Mouse (Mus musculus): ENCODE data around the gene Acp2. TPM values are rescaled to one million over a fixed set of nuclear protein-coding genes. Genes with fewer than 3 reads are reported as not detected.
A peak's percentile ranks its signal among the peaks of the same experiment; 100 is the strongest.

Gene Acp2
- total and polyA plus RNA-seq, 2 experiments from 2014 or later: 35.1 to 44.7 TPM

- H3K9ac ChIP-seq (replicated peaks; ENCODE audit: low read length, poor library complexity, severe bottlenecking): peak overlapping the region; percentile 56
- H3K36me3 ChIP-seq (ENCODE audit: insufficient read depth, low read length): no peaks in the 10 kb centered on the region
- ATAC-seq (ENCODE audit: low FRiP score): no peak; the same call in 1 of the 2 replicates
- H3K4me3 ChIP-seq (ENCODE audit: low read depth, low read length): peak overlapping the region; percentile 58
- under 1% methylated on average over 50 of the region's 52 CpGs for WGBS
- no peaks in the 10 kb centered on the region for H3K4me1 ChIP-seq (ENCODE audit: insufficient read depth, low read length)
- H3K4me2 ChIP-seq (ENCODE audit: low read depth, low read length, poor library complexity, severe bottlenecking): peak overlapping the region; percentile 100
- DNase-seq (ENCODE audit: low spot score): peak; percentile 37
- H3K27ac ChIP-seq (ENCODE audit: low read depth, low read length): peak overlapping the region; percentile 12; the same call in 1 of the 2 replicates
- H3K27me3 ChIP-seq (ENCODE audit: insufficient read depth, low read length): 0 out of 2 replicates have a peak, but pooled peaks cover 10% of the 10 kb centered on the region
- no peaks in the 10 kb centered on the region for H3K9me3 ChIP-seq (ENCODE audit: low read length)
- no peak for TF ChIP-seq CTCF (IDR thresholded peaks at IDR 0.05)
These were observed 53.8 kb downstream of the Acp2 start for GRCm38 (mm10) chr2:91256256-91257125.

GRCm38 (mm10) chr2:91257126-91257980 lies 54.7 kb downstream of the Acp2 start:
- Histone ChIP-seq H3K9ac (replicated peaks; ENCODE audit: low read length, poor library complexity, severe bottlenecking) (peak overlapping the region; percentile 56), H3K4me1 (ENCODE audit: insufficient read depth, low read length) (no peaks in the 10 kb centered on the region), H3K27ac (ENCODE audit: low read depth, low read length) (peak overlapping the region; percentile 6), H3K4me3 (ENCODE audit: low read depth, low read length) (peak overlapping the region; percentile 58), H3K36me3 (ENCODE audit: insufficient read depth, low read length) (no peaks in the 10 kb centered on the region), H3K4me2 (ENCODE audit: low read depth, low read length, poor library complexity, severe bottlenecking) (peak overlapping the region; percentile 100), H3K9me3 (ENCODE audit: low read length) (no peaks in the 10 kb centered on the region), H3K27me3 (ENCODE audit: insufficient read depth, low read length) (0 out of 2 replicates have a peak, but pooled peaks cover 10% of the 10 kb centered on the region)
- peak; percentile 76 for DNase-seq (ENCODE audit: low spot score)
- ATAC-seq (ENCODE audit: low FRiP score): peak; percentile 75
- TF ChIP-seq CTCF (IDR thresholded peaks at IDR 0.05): no peak
- 2% methylated on average over 22 of the region's 22 CpGs for WGBS

GRCm38 (mm10) chr2:91258054-91258453 lies 55.4 kb downstream of the Acp2 start:
- ATAC-seq (ENCODE audit: low FRiP score) (peak; percentile 35; the same call in 1 of the 2 replicates), DNase-seq (ENCODE audit: low spot score) (peak; percentile 55)
- H3K27ac ChIP-seq (ENCODE audit: low read depth, low read length): peak overlapping the region; percentile 6
- no peaks in the 10 kb centered on the region for H3K36me3 ChIP-seq (ENCODE audit: insufficient read depth, low read length)
- H3K4me2 ChIP-seq (ENCODE audit: low read depth, low read length, poor library complexity, severe bottlenecking): peak overlapping the region; percentile 100
- no peak overlapping the region for H3K9ac ChIP-seq (replicated peaks; ENCODE audit: low read length, poor library complexity, severe bottlenecking)
- H3K27me3 ChIP-seq (ENCODE audit: insufficient read depth, low read length): 0 out of 2 replicates have a peak, but pooled peaks cover 10% of the 10 kb centered on the region
- H3K4me3 ChIP-seq (ENCODE audit: low read depth, low read length): peak overlapping the region; percentile 58; the same call in 1 of the 2 replicates
- H3K9me3 ChIP-seq (ENCODE audit: low read length): no peaks in the 10 kb centered on the region
- 68% methylated on average over 5 of the region's 5 CpGs for WGBS
- TF ChIP-seq CTCF (IDR thresholded peaks at IDR 0.05): no peak
- H3K4me1 ChIP-seq (ENCODE audit: insufficient read depth, low read length): no peaks in the 10 kb centered on the region

- Histone ChIP-seq H3K9me3 (ENCODE audit: low read length) (no peaks in the 10 kb centered on the region), H3K4me1 (ENCODE audit: insufficient read depth, low read length) (no peaks in the 10 kb centered on the region), H3K4me2 (ENCODE audit: low read depth, low read length, poor library complexity, severe bottlenecking) (no peak overlapping the region), H3K27ac (ENCODE audit: low read depth, low read length) (no peak overlapping the region), H3K27me3 (ENCODE audit: insufficient read depth, low read length) (0 out of 2 replicates have a peak, but pooled peaks cover 10% of the 10 kb centered on the region), H3K4me3 (ENCODE audit: low read depth, low read length) (no peak overlapping the region), H3K36me3 (ENCODE audit: insufficient read depth, low read length) (no peaks in the 10 kb centered on the region), H3K9ac (replicated peaks; ENCODE audit: low read length, poor library complexity, severe bottlenecking) (no peak overlapping the region)
- DNase-seq (ENCODE audit: low spot score) (no peak), ATAC-seq (ENCODE audit: low FRiP score) (no peak)
- no peak for TF ChIP-seq CTCF (IDR thresholded peaks at IDR 0.05)
- 72% methylated on average over 1 of the region's 1 CpGs for WGBS
These were observed 56.1 kb downstream of the Acp2 start for GRCm38 (mm10) chr2:91258830-91259229.

- H3K36me3 ChIP-seq (ENCODE audit: insufficient read depth, low read length): no peaks in the 10 kb centered on the region
- no peak overlapping the region for H3K4me2 ChIP-seq (ENCODE audit: low read depth, low read length, poor library complexity, severe bottlenecking)
- H3K4me3 ChIP-seq (ENCODE audit: low read depth, low read length): no peak overlapping the region
- ATAC-seq (ENCODE audit: low FRiP score): no peak
- TF ChIP-seq CTCF (IDR thresholded peaks at IDR 0.05): no peak
- H3K9me3 ChIP-seq (ENCODE audit: low read length): no peaks in the 10 kb centered on the region
- H3K4me1 ChIP-seq (ENCODE audit: insufficient read depth, low read length): peaks cover 4% of the 10 kb centered on the region; the same call in 1 of the 2 replicates
- no peak overlapping the region for H3K9ac ChIP-seq (replicated peaks; ENCODE audit: low read length, poor library complexity, severe bottlenecking)
- 0 out of 2 replicates have a peak, but pooled peaks cover 8% of the 10 kb centered on the region for H3K27me3 ChIP-seq (ENCODE audit: insufficient read depth, low read length)
- DNase-seq (ENCODE audit: low spot score): no peak
- H3K27ac ChIP-seq (ENCODE audit: low read depth, low read length): no peak overlapping the region
- WGBS: 90% methylated on average over 1 of the region's 1 CpGs
These were observed 56.8 kb downstream of the Acp2 start for GRCm38 (mm10) chr2:91259493-91259892.

Other genes with a start within 250 kb of the Acp2 start
- gene Rapsn, start 167.3 kb upstream of the Acp2 start, total RNA-seq (2014; rRNA removed): 1.7 and 2.4 TPM in 2 replicates
- 0.97 and 1.2 TPM in 2 replicates for gene Rapsn, start 167.3 kb upstream of the Acp2 start, polyA plus RNA-seq (2015; fragmentation: Nextera tagmentation; extraction: Ambion mirVana)
- gene Psmc3, start 148.9 kb upstream of the Acp2 start, total RNA-seq (2014; rRNA removed): 166 and 183 TPM in 2 replicates
- 245 and 253 TPM in 2 replicates for gene Psmc3, start 148.9 kb upstream of the Acp2 start, polyA plus RNA-seq (2015; fragmentation: Nextera tagmentation; extraction: Ambion mirVana)
- 34.1 and 40.3 TPM in 2 replicates for gene Slc39a13, start 132.5 kb upstream of the Acp2 start, total RNA-seq (2014; rRNA removed)
- 22.7 and 26.3 TPM in 2 replicates for gene Slc39a13, start 132.5 kb upstream of the Acp2 start, polyA plus RNA-seq (2015; fragmentation: Nextera tagmentation; extraction: Ambion mirVana)
- 4.4 and 10.0 TPM in 2 replicates for gene Spi1, start 120.5 kb upstream of the Acp2 start, total RNA-seq (2014; rRNA removed)
- gene Spi1, start 120.5 kb upstream of the Acp2 start, polyA plus RNA-seq (2015; fragmentation: Nextera tagmentation; extraction: Ambion mirVana): 4.0 and 4.2 TPM in 2 replicates
- gene Mybpc3, start 84.7 kb upstream of the Acp2 start, total RNA-seq (2014; rRNA removed): 0.09 TPM in 1 of 2 replicates, not detected in the other
- gene Mybpc3, start 84.7 kb upstream of the Acp2 start, polyA plus RNA-seq (2015; fragmentation: Nextera tagmentation; extraction: Ambion mirVana): not detected in 2 replicates
- gene Madd, start 19.0 kb upstream of the Acp2 start, total RNA-seq (2014; rRNA removed): 74.8 and 87.1 TPM in 2 replicates
- 36.9 and 39.8 TPM in 2 replicates for gene Madd, start 19.0 kb upstream of the Acp2 start, polyA plus RNA-seq (2015; fragmentation: Nextera tagmentation; extraction: Ambion mirVana)
- gene Nr1h3, start 51 bp upstream of the Acp2 start, total RNA-seq (2014; rRNA removed): 0.82 and 3.8 TPM in 2 replicates
- 0.70 and 1.9 TPM in 2 replicates for gene Nr1h3, start 51 bp upstream of the Acp2 start, polyA plus RNA-seq (2015; fragmentation: Nextera tagmentation; extraction: Ambion mirVana)
- 7.9 and 11.5 TPM in 2 replicates for gene Ddb2, start 34.1 kb downstream of the Acp2 start, total RNA-seq (2014; rRNA removed)
- gene Ddb2, start 34.1 kb downstream of the Acp2 start, polyA plus RNA-seq (2015; fragmentation: Nextera tagmentation; extraction: Ambion mirVana): 13.4 and 14.2 TPM in 2 replicates
- gene Pacsin3, start 53.1 kb downstream of the Acp2 start, total RNA-seq (2014; rRNA removed): 17.5 and 22.6 TPM in 2 replicates
- 17.7 and 18.7 TPM in 2 replicates for gene Pacsin3, start 53.1 kb downstream of the Acp2 start, polyA plus RNA-seq (2015; fragmentation: Nextera tagmentation; extraction: Ambion mirVana)
- 47.7 and 51.1 TPM in 2 replicates for gene Arfgap2, start 62.1 kb downstream of the Acp2 start, total RNA-seq (2014; rRNA removed)
- 53.0 and 56.8 TPM in 2 replicates for gene Arfgap2, start 62.1 kb downstream of the Acp2 start, polyA plus RNA-seq (2015; fragmentation: Nextera tagmentation; extraction: Ambion mirVana)
- gene 1110051M20Rik, start 241.8 kb downstream of the Acp2 start, total RNA-seq (2014; rRNA removed): 146 and 158 TPM in 2 replicates
- gene 1110051M20Rik, start 241.8 kb downstream of the Acp2 start, polyA plus RNA-seq (2015; fragmentation: Nextera tagmentation; extraction: Ambion mirVana): 171 and 172 TPM in 2 replicates